Mouse (Mus musculus) midbrain, embryonic 11.5 days (tissue): ENCODE data around the gene Ostc. TPM values are rescaled to one million over a fixed set of nuclear protein-coding genes. Genes with fewer than 3 reads are reported as not detected.

Source experiments
- ATAC-seq: fragments of 200-750 bp; cut with Nextera tagmentation; 2 replicates; pipeline ENCODE4 v1.8.0; 2017; ENCODE audit warnings: moderate TSS enrichment, moderate library complexity; ENCODE audit not compliant: low FRiP score
- DNase-seq: peaks from one replicate; pipeline ENCODE4 v3.0.0; 2015; ENCODE audit warnings: low spot score; ENCODE audit errors: missing footprints
- H3K27ac ChIP-seq: fragments of 300-500 bp; sonication (generic); 2 replicates; pipeline ENCODE4 v1.5.1; 2014; ENCODE audit warnings: low read depth, low read length
- H3K27me3 ChIP-seq: fragments of 300-500 bp; sonication (generic); 2 replicates; pipeline ENCODE4 v1.6.1; 2014; ENCODE audit warnings: mild to moderate bottlenecking, low read length, moderate library complexity, mixed read lengths; ENCODE audit not compliant: control insufficient read depth, insufficient read depth
- H3K36me3 ChIP-seq: fragments of 300-500 bp; sonication (generic); 2 replicates; pipeline ENCODE4 v1.6.1; 2014; ENCODE audit warnings: mild to moderate bottlenecking, low read length, moderate library complexity, mixed read lengths; ENCODE audit not compliant: control insufficient read depth, insufficient read depth
- H3K4me1 ChIP-seq: fragments of 300-500 bp; sonication (generic); 2 replicates; pipeline ENCODE4 v1.6.1; 2014; ENCODE audit warnings: low read length; ENCODE audit not compliant: control insufficient read depth, insufficient read depth
- H3K4me2 ChIP-seq: fragments of 300-500 bp; sonication (generic); 2 replicates; pipeline ENCODE4 v1.6.1; 2014; ENCODE audit warnings: mild to moderate bottlenecking, moderate library complexity
- H3K4me3 ChIP-seq: fragments of 300-500 bp; sonication (generic); 2 replicates; pipeline ENCODE4 v1.5.1; 2014; ENCODE audit warnings: low read depth, low read length
- H3K9ac ChIP-seq: fragments of 300-500 bp; sonication (generic); 2 replicates; pipeline ENCODE4 v1.6.1; 2014; ENCODE audit warnings: low read length
- H3K9me3 ChIP-seq: fragments of 300-500 bp; sonication (generic); 2 replicates; pipeline ENCODE4 v1.6.1; 2016; ENCODE audit warnings: low read length; ENCODE audit not compliant: control insufficient read depth
- WGBS: fragments of 180-500 bp; shearing (Covaris S2); extraction: QIAGEN DNeasy Blood & Tissue Kit; methylation state at CpG from one replicate; pipeline ENCODE4 v1.1.7; 2014; 5-methylcytosine and 5-hydroxymethylcytosine counted together
- polyA plus RNA-seq: library from polyadenylated mRNA; unstranded; fragments of >200 nt; fragmentation: Nextera tagmentation; extraction: Ambion mirVana; gene quantifications from 2 replicates; pipeline ENCODE4 v1.2.1, GENCODE M21; 2014

Ostc gene
- polyA plus RNA-seq, 1 experiment from 2014 or later = 323 TPM

GRCm38 (mm10) chr3:130730189-130730653 is 21.0 kb upstream of the Ostc start, which contains the start of gene Rpl34:
Gene Rpl34, minus strand, starts transcription at chr3:130730398.
- peak; percentile 99 for DNase-seq
- ATAC-seq = peak; percentile 99
- Histone ChIP-seq H3K4me1 (peaks cover 14% of the 10 kb centered on the region; the same call in 1 of the 2 replicates), H3K36me3 (peaks cover 20% of the 10 kb centered on the region), H3K27ac (peak within 1 kb of the TSS; percentile 74), H3K27me3 (no peaks in the 10 kb centered on the region), H3K9me3 (no peaks in the 10 kb centered on the region), H3K4me2 (peak within 1 kb of the TSS; percentile 86), H3K4me3 (peak within 1 kb of the TSS; percentile 96), H3K9ac (peak within 1 kb of the TSS; percentile 96)
- WGBS = under 1% methylated on average over 45 of the region's 45 CpGs

GRCm38 (mm10) chr3:130729472-130730188 is 20.4 kb upstream of the Ostc start:
- H3K9ac ChIP-seq = peak overlapping the region; percentile 96
- peak overlapping the region; percentile 86 for H3K4me2 ChIP-seq
- H3K4me1 ChIP-seq = peaks cover 14% of the 10 kb centered on the region; the same call in 1 of the 2 replicates
- under 1% methylated on average over 58 of the region's 58 CpGs for WGBS
- peak overlapping the region; percentile 74 for H3K27ac ChIP-seq
- peaks cover 20% of the 10 kb centered on the region for H3K36me3 ChIP-seq
- no peaks in the 10 kb centered on the region for H3K9me3 ChIP-seq
- no peaks in the 10 kb centered on the region for H3K27me3 ChIP-seq
- H3K4me3 ChIP-seq = peak overlapping the region; percentile 96
- peak; percentile 95 for DNase-seq
- peak; percentile 79 for ATAC-seq

DNA sequence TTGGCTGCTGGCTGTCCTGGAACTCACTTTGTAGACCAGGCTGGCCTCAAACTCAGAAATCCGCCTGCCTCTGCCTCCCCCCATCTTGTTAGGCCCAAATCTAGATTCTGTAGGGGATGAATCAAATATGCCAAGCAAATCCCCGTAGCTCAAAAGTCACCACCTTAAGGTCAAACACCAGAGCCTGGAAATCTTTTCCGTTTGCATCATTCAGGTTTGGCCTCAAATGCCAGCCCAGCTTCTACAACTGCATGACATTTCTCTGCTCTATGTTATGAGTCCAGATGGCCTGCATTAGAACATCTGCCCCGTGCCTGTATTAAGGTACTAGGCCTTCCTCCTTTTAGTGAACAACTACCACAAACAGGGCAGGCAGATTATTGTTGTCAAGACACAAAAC is 18.4 kb upstream of the Ostc start:
- 88% methylated on average over 4 of the region's 4 CpGs for WGBS
- no peaks in the 10 kb centered on the region for H3K27me3 ChIP-seq
- no peak overlapping the region for H3K4me3 ChIP-seq
- DNase-seq (peak; percentile 83), ATAC-seq (no peak)
- H3K36me3 ChIP-seq = peaks cover 20% of the 10 kb centered on the region
- H3K4me2 ChIP-seq = no peak overlapping the region
- no peak overlapping the region for H3K27ac ChIP-seq
- peaks cover 14% of the 10 kb centered on the region; the same call in 1 of the 2 replicates for H3K4me1 ChIP-seq
- no peaks in the 10 kb centered on the region for H3K9me3 ChIP-seq
- no peak overlapping the region for H3K9ac ChIP-seq

DNA sequence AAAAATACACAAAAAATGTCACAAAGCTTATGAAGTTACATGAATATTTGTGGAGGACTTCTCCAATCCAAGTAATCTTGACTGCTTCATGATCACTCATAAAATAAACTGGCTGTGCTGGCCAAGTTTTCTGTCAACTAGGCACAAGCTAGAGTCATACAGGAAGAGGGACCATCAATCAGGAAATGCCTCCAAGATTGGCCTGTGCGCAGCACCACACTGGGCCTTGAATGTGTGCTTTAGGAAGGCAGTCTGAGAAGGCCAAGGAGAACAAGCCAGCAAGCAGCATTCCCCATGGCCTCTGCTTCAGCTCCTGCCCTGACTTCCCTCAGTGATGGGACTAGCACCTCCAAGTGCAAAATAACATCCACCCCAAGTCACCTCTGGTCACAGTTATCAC is 17.8 kb upstream of the Ostc start:
- H3K9ac ChIP-seq = no peak overlapping the region
- no peak for ATAC-seq
- H3K4me1 ChIP-seq = peaks cover 14% of the 10 kb centered on the region; the same call in 1 of the 2 replicates
- peaks cover 20% of the 10 kb centered on the region for H3K36me3 ChIP-seq
- H3K4me2 ChIP-seq = no peak overlapping the region
- H3K4me3 ChIP-seq = no peak overlapping the region
- no peaks in the 10 kb centered on the region for H3K27me3 ChIP-seq
- no peak overlapping the region for H3K27ac ChIP-seq
- 96% methylated on average over 1 of the region's 1 CpGs for WGBS
- DNase-seq = no peak
- H3K9me3 ChIP-seq = no peaks in the 10 kb centered on the region

DNA sequence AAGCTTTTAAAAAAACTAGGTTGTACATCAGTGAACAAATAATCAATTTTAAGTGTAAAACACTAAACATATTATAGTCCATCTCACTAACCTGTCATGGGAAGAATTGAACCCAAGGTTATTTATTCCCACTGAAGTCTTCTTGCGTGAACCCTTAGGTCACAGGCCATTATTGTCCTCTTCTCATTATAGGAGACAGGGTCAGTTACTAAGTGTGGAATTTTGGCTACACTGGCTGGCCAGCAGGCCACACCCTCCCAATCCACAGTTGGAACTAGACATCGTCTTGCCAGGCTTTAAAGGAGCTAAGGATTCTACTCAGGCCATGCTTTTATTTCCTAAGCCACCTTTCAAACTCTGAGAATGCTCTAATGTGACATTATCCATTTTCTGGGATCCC is 16.5 kb upstream of the Ostc start:
- no peak overlapping the region for H3K4me2 ChIP-seq
- DNase-seq (peak; percentile 81), ATAC-seq (no peak)
- H3K4me3 ChIP-seq = no peak overlapping the region
- no peak overlapping the region for H3K9ac ChIP-seq
- H3K27ac ChIP-seq = no peak overlapping the region
- no peaks in the 10 kb centered on the region for H3K9me3 ChIP-seq
- H3K36me3 ChIP-seq = peaks cover 20% of the 10 kb centered on the region
- WGBS = 77% methylated on average over 2 of the region's 2 CpGs
- H3K4me1 ChIP-seq = peaks cover 10% of the 10 kb centered on the region; the same call in 1 of the 2 replicates
- H3K27me3 ChIP-seq = no peaks in the 10 kb centered on the region

GRCm38 (mm10) chr3:130722733-130723478 is 13.7 kb upstream of the Ostc start:
- Histone ChIP-seq H3K4me2 (no peak overlapping the region), H3K36me3 (peaks cover 14% of the 10 kb centered on the region), H3K27me3 (no peaks in the 10 kb centered on the region), H3K27ac (peak overlapping the region; percentile 37; the same call in 1 of the 2 replicates), H3K9me3 (no peaks in the 10 kb centered on the region), H3K4me1 (no peaks in the 10 kb centered on the region; the same call in 1 of the 2 replicates), H3K4me3 (no peak overlapping the region), H3K9ac (no peak overlapping the region)
- WGBS = 81% methylated on average over 11 of the region's 11 CpGs
- DNase-seq = peak; percentile 79
- 0 out of 2 replicates have a peak, but pooled peaks have one; percentile 18 for ATAC-seq

DNA sequence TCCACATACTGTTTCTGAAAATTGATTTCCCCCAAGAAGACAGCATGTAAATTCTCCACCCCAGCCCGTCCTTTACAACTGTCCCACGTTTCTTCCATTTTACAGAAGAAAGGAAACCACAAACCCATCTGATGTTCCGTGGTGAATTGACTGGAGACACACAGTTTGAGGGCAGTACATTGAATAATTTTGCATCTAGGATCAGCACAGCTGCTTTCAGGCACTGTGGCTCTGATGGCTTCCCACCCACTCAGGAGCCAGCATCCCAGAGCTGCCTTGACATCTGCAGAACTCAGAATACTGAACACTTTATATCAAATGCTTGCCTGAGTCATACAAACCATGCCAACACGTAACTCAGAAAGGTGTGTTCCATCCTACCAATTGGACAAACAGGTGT is 11.0 kb upstream of the Ostc start:
- H3K27me3 ChIP-seq = no peaks in the 10 kb centered on the region
- H3K27ac ChIP-seq = no peak overlapping the region
- WGBS = 87% methylated on average over 4 of the region's 4 CpGs
- DNase-seq (peak; percentile 31), ATAC-seq (no peak)
- no peaks in the 10 kb centered on the region for H3K9me3 ChIP-seq
- no peak overlapping the region for H3K4me2 ChIP-seq
- H3K36me3 ChIP-seq = no peaks in the 10 kb centered on the region
- H3K4me1 ChIP-seq = no peaks in the 10 kb centered on the region
- no peak overlapping the region for H3K9ac ChIP-seq
- H3K4me3 ChIP-seq = no peak overlapping the region

DNA sequence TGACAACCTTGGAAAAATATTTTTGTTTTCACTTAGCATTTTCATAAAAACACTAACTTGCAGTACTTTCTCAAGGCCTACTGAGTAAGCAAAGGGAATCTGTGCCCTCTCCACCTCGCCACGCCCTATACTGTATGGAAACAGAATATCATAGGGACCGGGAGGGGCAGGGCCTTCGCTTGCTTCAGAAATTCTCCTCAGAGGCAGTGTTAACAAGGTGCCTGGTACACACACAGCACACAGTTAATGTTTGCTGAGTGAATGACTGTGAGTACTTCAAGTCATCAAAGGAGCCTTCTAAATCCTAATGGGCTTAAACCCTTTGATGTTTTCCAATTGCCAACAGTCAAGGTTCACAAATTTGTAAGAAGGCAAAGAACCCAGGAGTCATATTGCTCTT is 9.6 kb upstream of the Ostc start:
- Histone ChIP-seq H3K4me3 (no peak overlapping the region), H3K4me2 (no peak overlapping the region), H3K9me3 (no peaks in the 10 kb centered on the region), H3K27me3 (no peaks in the 10 kb centered on the region), H3K36me3 (no peaks in the 10 kb centered on the region), H3K4me1 (no peaks in the 10 kb centered on the region), H3K9ac (no peak overlapping the region), H3K27ac (no peak overlapping the region)
- WGBS = 87% methylated on average over 4 of the region's 4 CpGs
- ATAC-seq (no peak), DNase-seq (peak; percentile 33)

DNA sequence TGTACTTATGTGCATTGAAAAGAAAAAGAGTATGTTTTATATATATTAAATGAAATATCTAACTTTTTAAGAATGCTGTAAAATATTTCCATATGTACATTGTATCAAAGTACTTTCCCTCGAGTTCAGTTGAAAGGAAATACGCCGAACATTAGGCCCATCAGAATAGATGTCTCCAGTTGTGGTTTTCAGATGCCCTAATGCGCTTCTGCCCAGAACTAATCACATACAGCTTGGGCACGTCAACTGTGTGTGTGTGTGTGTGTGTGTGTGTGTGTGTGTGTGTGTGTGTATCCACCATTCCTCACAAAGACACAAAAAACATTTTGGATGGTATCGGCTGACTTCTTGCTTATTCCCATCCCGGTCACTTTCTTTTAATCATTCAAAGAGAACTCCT is 7.3 kb upstream of the Ostc start:
- no peak overlapping the region for H3K4me3 ChIP-seq
- H3K4me1 ChIP-seq = no peaks in the 10 kb centered on the region
- no peaks in the 10 kb centered on the region for H3K27me3 ChIP-seq
- ATAC-seq (no peak), DNase-seq (peak; percentile 54)
- no peaks in the 10 kb centered on the region for H3K9me3 ChIP-seq
- H3K36me3 ChIP-seq = no peaks in the 10 kb centered on the region
- WGBS = 89% methylated on average over 7 of the region's 7 CpGs
- H3K27ac ChIP-seq = no peak overlapping the region
- H3K9ac ChIP-seq = no peak overlapping the region
- no peak overlapping the region for H3K4me2 ChIP-seq
